ENCODE assay signal across 9 mouse cellular contexts in genomic region chr7:43797844-43798462, GRCm38 (mm10). TPM values are rescaled to one million over a fixed set of nuclear protein-coding genes. Genes with fewer than 3 reads are reported as not detected.
DNase-seq lines count a peak whose midpoint lies in the region; ATAC-seq lines count a peak whose summit lies in the region.
"Had no signal": no experiment of that assay in that cellular context is flagged by ENCODE, and none has a peak within 500 bp of the region (broad histone marks: within the 10 kb centered on the region; RNA-seq: fewer than 3 reads in every experiment).

No protein-coding gene starts in this region.

- H3K36me3 ChIP-seq in embryonic facial prominence, embryonic 11.5 days (replicated peaks; ENCODE audit: control insufficient read depth, insufficient read depth, low read depth, low read length): no peaks in the 10 kb centered on the region
- no peaks in the 10 kb centered on the region for H3K36me3 ChIP-seq in hindbrain, embryonic 13.5 days
- H3K36me3 ChIP-seq in lung, embryonic 15.5 days: no peaks in the 10 kb centered on the region
- no peaks in the 10 kb centered on the region for H3K36me3 ChIP-seq in stomach, embryonic 16.5 days (ENCODE audit: control insufficient read depth, insufficient read depth, low read length)

- H3K4me3 ChIP-seq in embryonic facial prominence, embryonic 11.5 days (ENCODE audit: low read depth, low read length): peak overlapping the region; percentile 42
- peak overlapping the region; percentile 49 for H3K4me3 ChIP-seq in hindbrain, embryonic 13.5 days
- H3K4me3 ChIP-seq in lung, embryonic 15.5 days: peak overlapping the region; percentile 55
- peak overlapping the region; percentile 66 for H3K4me3 ChIP-seq in stomach, embryonic 16.5 days (replicated peaks; ENCODE audit: low read length)
- H3K4me3 ChIP-seq: erythroblast, embryonic 14.5 days had no signal

- ATAC-seq in embryonic facial prominence, embryonic 11.5 days (replicated peaks; ENCODE audit: insufficient number of reproducible peaks, low FRiP score, low TSS enrichment, low read depth): 0 out of 2 replicates have a peak, but pooled peaks have one; percentile 25
- peak; percentile 19; the same call in 1 of the 2 replicates for ATAC-seq in hindbrain, embryonic 13.5 days (ENCODE audit: low FRiP score)
- peak; percentile 58; the same call in 1 of the 2 replicates for ATAC-seq in lung, embryonic 15.5 days (ENCODE audit: borderline replicate concordance, extremely low read depth, low FRiP score, low TSS enrichment)
- peak; percentile 26; the same call in 1 of the 2 replicates for ATAC-seq in stomach, embryonic 16.5 days (ENCODE audit: insufficient read depth, low FRiP score)
- no peak for ATAC-seq in frontal cortex, adult (ENCODE audit: low TSS enrichment)

- H3K27ac ChIP-seq in embryonic facial prominence, embryonic 11.5 days (replicated peaks; ENCODE audit: low read depth, low read length): no peak overlapping the region
- no peak overlapping the region for H3K27ac ChIP-seq in hindbrain, embryonic 13.5 days
- no peak overlapping the region for H3K27ac ChIP-seq in lung, embryonic 15.5 days
- no peak overlapping the region for H3K27ac ChIP-seq in stomach, embryonic 16.5 days (ENCODE audit: low read length)

- H3K9me3 ChIP-seq in embryonic facial prominence, embryonic 11.5 days (replicated peaks; ENCODE audit: control insufficient read depth, low read length): no peaks in the 10 kb centered on the region
- H3K9me3 ChIP-seq in hindbrain, embryonic 13.5 days: no peaks in the 10 kb centered on the region
- no peaks in the 10 kb centered on the region for H3K9me3 ChIP-seq in lung, embryonic 15.5 days
- no peaks in the 10 kb centered on the region for H3K9me3 ChIP-seq in stomach, embryonic 16.5 days (replicated peaks; ENCODE audit: control insufficient read depth, low read length)

- WGBS in embryonic facial prominence, embryonic 11.5 days: 33% methylated on average over 13 of the region's 13 CpGs
- WGBS in hindbrain, embryonic 13.5 days: 44% methylated on average over 13 of the region's 13 CpGs
- 36% methylated on average over 13 of the region's 13 CpGs for WGBS in lung, embryonic 15.5 days
- WGBS in stomach, embryonic 16.5 days: 34% methylated on average over 13 of the region's 13 CpGs

- no peaks in the 10 kb centered on the region for H3K4me1 ChIP-seq in embryonic facial prominence, embryonic 11.5 days (ENCODE audit: control insufficient read depth, insufficient read depth, low read length)
- H3K4me1 ChIP-seq in hindbrain, embryonic 13.5 days (replicated peaks): peaks cover 17% of the 10 kb centered on the region
- peaks cover 22% of the 10 kb centered on the region for H3K4me1 ChIP-seq in lung, embryonic 15.5 days
- peaks cover 3% of the 10 kb centered on the region; the same call in 1 of the 2 replicates for H3K4me1 ChIP-seq in stomach, embryonic 16.5 days (ENCODE audit: control insufficient read depth, insufficient read depth, low read length)

- H3K27me3 ChIP-seq in embryonic facial prominence, embryonic 11.5 days (ENCODE audit: control insufficient read depth, insufficient read depth, low read length): peaks cover 6% of the 10 kb centered on the region; the same call in 1 of the 2 replicates
- H3K27me3 ChIP-seq in hindbrain, embryonic 13.5 days: peaks cover 59% of the 10 kb centered on the region
- peaks cover 9% of the 10 kb centered on the region; the same call in 1 of the 2 replicates for H3K27me3 ChIP-seq in lung, embryonic 15.5 days
- no peaks in the 10 kb centered on the region for H3K27me3 ChIP-seq in stomach, embryonic 16.5 days (ENCODE audit: control insufficient read depth, insufficient read depth, low read length)

- peak; percentile 50 for DNase-seq in ES-CJ7 (ENCODE audit: low read depth, low spot score)
- DNase-seq in embryonic facial prominence, embryonic 11.5 days (ENCODE audit: low spot score): peak; percentile 32
- DNase-seq in Muller cell, postnatal 12 days (ENCODE audit: inconsistent ontology term): no peak
- DNase-seq in adrenal gland, adult 8-10 months: no peak

- peak overlapping the region; percentile 43 for H3K9ac ChIP-seq in embryonic facial prominence, embryonic 11.5 days (replicated peaks; ENCODE audit: low read length)
- H3K9ac ChIP-seq in hindbrain, embryonic 13.5 days: peak overlapping the region; percentile 68; the same call in 1 of the 2 replicates
- H3K9ac ChIP-seq in lung, embryonic 15.5 days: peak overlapping the region; percentile 38
- peak overlapping the region; percentile 72 for H3K9ac ChIP-seq in stomach, embryonic 16.5 days (ENCODE audit: low read length)

- peak overlapping the region; percentile 61 for H3K4me2 ChIP-seq in embryonic facial prominence, embryonic 11.5 days (ENCODE audit: low read depth, low read length)
- H3K4me2 ChIP-seq in hindbrain, embryonic 13.5 days: peak overlapping the region; percentile 75
- H3K4me2 ChIP-seq in lung, embryonic 15.5 days: peak overlapping the region; percentile 87
- peak overlapping the region; percentile 86 for H3K4me2 ChIP-seq in stomach, embryonic 16.5 days (ENCODE audit: low read depth, low read length)

RNA-seq across cellular contexts. Expression of gene Klk8, which starts 0.6 kb away (rescaled TPM):
- polyA plus RNA-seq in embryonic facial prominence, embryonic 11.5 days (2014; fragmentation: Nextera tagmentation; extraction: Ambion mirVana): 14.4 and 19.0 TPM in 2 replicates
- 4.4 and 7.8 TPM in 2 replicates for polyA plus RNA-seq in hindbrain, embryonic 13.5 days (2015; fragmentation: Nextera tagmentation; extraction: Ambion mirVana)
- polyA plus RNA-seq in lung, embryonic 15.5 days (2015; fragmentation: Nextera tagmentation; extraction: Ambion mirVana): 21.4 and 22.4 TPM in 2 replicates
- 31.0 and 55.1 TPM in 2 replicates for polyA plus RNA-seq in stomach, embryonic 16.5 days (2015; fragmentation: Nextera tagmentation; extraction: Ambion mirVana)
- total RNA-seq in adrenal gland, adult 8-10 months (2022): 1 to 10 TPM; 1.8 to 3.7 (median 3.2) TPM

RNA-seq across cellular contexts. Expression of gene Klk9, which starts 6.3 kb away (rescaled TPM):
- not detected in 2 replicates for polyA plus RNA-seq in embryonic facial prominence, embryonic 11.5 days (2014; fragmentation: Nextera tagmentation; extraction: Ambion mirVana)
- 0.18 TPM in 1 of 2 replicates, not detected in the other for polyA plus RNA-seq in hindbrain, embryonic 13.5 days (2015; fragmentation: Nextera tagmentation; extraction: Ambion mirVana)
- polyA plus RNA-seq in lung, embryonic 15.5 days (2015; fragmentation: Nextera tagmentation; extraction: Ambion mirVana): 0.16 TPM in 1 of 2 replicates, not detected in the other
- 2.7 and 5.3 TPM in 2 replicates for polyA plus RNA-seq in stomach, embryonic 16.5 days (2015; fragmentation: Nextera tagmentation; extraction: Ambion mirVana)
- not detected for total RNA-seq in adrenal gland, adult 8-10 months (2022)
- polyA plus RNA-seq: erythroblast, embryonic 14.5 days had no signal

RNA-seq across cellular contexts. Expression of gene Klk7, which starts 13.1 kb away (rescaled TPM):
- polyA plus RNA-seq in embryonic facial prominence, embryonic 11.5 days (2014; fragmentation: Nextera tagmentation; extraction: Ambion mirVana): not detected in 2 replicates
- polyA plus RNA-seq in hindbrain, embryonic 13.5 days (2015; fragmentation: Nextera tagmentation; extraction: Ambion mirVana): not detected in 2 replicates
- polyA plus RNA-seq in lung, embryonic 15.5 days (2015; fragmentation: Nextera tagmentation; extraction: Ambion mirVana): not detected in 2 replicates
- polyA plus RNA-seq in stomach, embryonic 16.5 days (2015; fragmentation: Nextera tagmentation; extraction: Ambion mirVana): 0.22 and 0.66 TPM in 2 replicates
- not detected for total RNA-seq in adrenal gland, adult 8-10 months (2022)
- polyA plus RNA-seq: erythroblast, embryonic 14.5 days had no signal

RNA-seq across cellular contexts. Expression of gene Klk10, which starts 17.1 kb away (rescaled TPM):
- polyA plus RNA-seq in embryonic facial prominence, embryonic 11.5 days (2014; fragmentation: Nextera tagmentation; extraction: Ambion mirVana): 0.15 and 0.40 TPM in 2 replicates
- polyA plus RNA-seq in hindbrain, embryonic 13.5 days (2015; fragmentation: Nextera tagmentation; extraction: Ambion mirVana): 0.18 TPM in 1 of 2 replicates, not detected in the other
- 1.8 and 1.9 TPM in 2 replicates for polyA plus RNA-seq in lung, embryonic 15.5 days (2015; fragmentation: Nextera tagmentation; extraction: Ambion mirVana)
- polyA plus RNA-seq in stomach, embryonic 16.5 days (2015; fragmentation: Nextera tagmentation; extraction: Ambion mirVana): 42.4 and 129 TPM in 2 replicates
- total RNA-seq in adrenal gland, adult 8-10 months (2022): under 1 TPM; 0.23 to 0.68 (median 0.52) TPM
- polyA plus RNA-seq: erythroblast, embryonic 14.5 days had no signal

RNA-seq across cellular contexts. Expression of gene Klk11, which starts 23.5 kb away (rescaled TPM):
- polyA plus RNA-seq in embryonic facial prominence, embryonic 11.5 days (2014; fragmentation: Nextera tagmentation; extraction: Ambion mirVana): not detected in 2 replicates
- not detected in 2 replicates for polyA plus RNA-seq in hindbrain, embryonic 13.5 days (2015; fragmentation: Nextera tagmentation; extraction: Ambion mirVana)
- polyA plus RNA-seq in lung, embryonic 15.5 days (2015; fragmentation: Nextera tagmentation; extraction: Ambion mirVana): 0.14 and 0.42 TPM in 2 replicates
- polyA plus RNA-seq in stomach, embryonic 16.5 days (2015; fragmentation: Nextera tagmentation; extraction: Ambion mirVana): 25.3 and 37.4 TPM in 2 replicates
- under 1 TPM in 1 of 4 experiments, not detected in 3; 0.32 TPM for total RNA-seq in adrenal gland, adult 8-10 months (2022)
- polyA plus RNA-seq: erythroblast, embryonic 14.5 days had no signal

Comparison
In these comparisons a context has a peak if more than half of its experiments do, and no peak if none do; other contexts are left out.
1. DNase-seq: peak in ES-CJ7 (single experiment) and embryonic facial prominence, embryonic 11.5 days (single experiment); none in Muller cell, postnatal 12 days (single experiment) and adrenal gland, adult 8-10 months (single experiment).
2. Peak in every context shown above with its lines, with median percentiles within 50 percentile points of each other: H3K4me2 ChIP-seq, H3K4me3 ChIP-seq and H3K9ac ChIP-seq.